Mouse (Mus musculus) forebrain, embryonic 13.5 days (tissue): ENCODE results near the gene Pced1a. TPM values are rescaled to one million over a fixed set of nuclear protein-coding genes. Genes with fewer than 3 reads are reported as not detected.
A peak's percentile ranks its signal among the peaks of the same experiment; 100 is the strongest.

Experiments used
- ATAC-seq: fragments of 200-750 bp; cut with Nextera tagmentation; 2 replicates; pipeline ENCODE4 v1.8.0; 2017
- H3K27ac ChIP-seq: fragments of 300-500 bp; sonication (generic); 2 replicates; pipeline ENCODE4 v1.5.1; 2015; ENCODE audit warnings: inconsistent platforms, mild to moderate bottlenecking, moderate library complexity
- H3K27me3 ChIP-seq: fragments of 300-500 bp; sonication (generic); 2 replicates; pipeline ENCODE4 v1.6.1; 2015; ENCODE audit warnings: mild to moderate bottlenecking, inconsistent platforms
- H3K36me3 ChIP-seq: fragments of 300-500 bp; sonication (generic); 2 replicates; pipeline ENCODE4 v1.6.1; 2015; ENCODE audit warnings: mild to moderate bottlenecking, inconsistent platforms; ENCODE audit not compliant: poor library complexity, severe bottlenecking
- H3K4me1 ChIP-seq: fragments of 300-500 bp; sonication (generic); 2 replicates; pipeline ENCODE4 v1.6.1; 2015; ENCODE audit warnings: inconsistent platforms
- H3K4me2 ChIP-seq: fragments of 300-500 bp; sonication (generic); 2 replicates; pipeline ENCODE4 v1.6.1; 2015; ENCODE audit warnings: inconsistent platforms, mild to moderate bottlenecking, moderate library complexity
- H3K4me3 ChIP-seq: fragments of 300-500 bp; sonication (generic); 2 replicates; pipeline ENCODE4 v1.5.1; 2015; ENCODE audit warnings: mild to moderate bottlenecking, inconsistent platforms
- H3K9ac ChIP-seq: fragments of 300-500 bp; sonication (generic); 2 replicates; pipeline ENCODE4 v1.6.1; 2015; ENCODE audit warnings: mild to moderate bottlenecking, inconsistent platforms
- H3K9me3 ChIP-seq: fragments of 300-500 bp; sonication (generic); replicated peaks from 2 replicates; pipeline ENCODE4 v1.6.1; 2016; ENCODE audit warnings: inconsistent platforms
- WGBS: fragments of 180-500 bp; shearing (Covaris S2); methylation state at CpG from one replicate; pipeline ENCODE4 v1.1.7; 2015; 5-methylcytosine and 5-hydroxymethylcytosine counted together
- polyA plus RNA-seq: library from polyadenylated mRNA; unstranded; fragments of >200 nt; fragmentation: Nextera tagmentation; extraction: Ambion mirVana; gene quantifications from 2 replicates; pipeline ENCODE4 v1.2.1, GENCODE M21; 2015

The Pced1a gene
- polyA plus RNA-seq, 1 experiment from 2014 or later, result 9.0 TPM

DNA sequence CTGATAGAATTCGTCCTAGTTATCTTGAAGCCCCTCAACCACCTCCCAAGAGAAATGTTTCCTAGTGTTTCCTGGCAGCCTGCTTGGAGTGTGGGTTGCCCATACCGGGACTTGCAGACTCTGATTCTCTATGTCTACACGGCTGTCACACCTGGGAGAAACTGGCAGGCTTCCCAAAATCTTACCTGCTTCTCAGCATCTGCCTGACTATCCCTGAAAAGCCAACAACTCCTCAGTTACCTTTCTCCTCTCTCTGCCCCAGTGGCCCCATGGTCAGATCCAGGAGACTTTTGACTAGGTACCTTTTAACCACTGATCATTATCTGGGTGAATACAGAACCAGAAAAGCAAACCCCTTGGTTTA is 27.2 kb upstream of the Pced1a start:
- 75% methylated on average over 3 of the region's 3 CpGs for WGBS
- H3K27me3 ChIP-seq, result peaks cover 10% of the 10 kb centered on the region

DNA sequence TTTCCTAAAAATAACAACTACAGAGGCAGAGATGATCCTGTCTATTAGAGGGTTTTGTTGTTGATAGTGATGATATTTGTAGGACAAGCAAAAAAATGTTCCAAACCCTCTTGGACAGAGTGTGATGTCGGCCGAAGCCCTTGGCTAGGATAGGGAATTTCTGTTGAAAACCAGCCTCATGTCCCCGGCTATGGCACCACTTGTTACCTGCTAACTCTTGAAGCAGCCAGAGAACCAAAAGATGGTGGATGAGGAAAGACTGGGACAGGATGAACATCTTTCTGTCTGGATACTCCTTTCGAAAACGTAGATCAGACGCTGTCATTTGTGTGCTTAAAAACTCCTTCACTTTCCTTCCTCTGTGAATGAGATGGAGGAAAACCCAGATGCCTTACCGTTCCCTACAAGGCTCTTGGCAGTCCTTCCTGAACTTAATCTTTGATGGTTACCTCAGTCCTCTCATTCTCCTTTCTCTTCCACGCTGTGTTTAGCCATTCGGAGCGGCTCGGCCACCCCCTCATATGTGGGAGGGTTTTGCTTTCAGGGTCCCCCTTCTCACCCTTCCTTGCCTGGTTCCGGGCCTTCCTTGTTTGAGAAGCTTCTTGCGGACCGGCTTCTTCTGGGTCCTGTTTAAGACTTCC is 26.7 kb upstream of the Pced1a start:
- Histone ChIP-seq H3K27ac (no peak overlapping the region), H3K4me1 (peaks cover 53% of the 10 kb centered on the region), H3K36me3 (no peaks in the 10 kb centered on the region), H3K4me2 (peak overlapping the region; percentile 75), H3K27me3 (peaks cover 10% of the 10 kb centered on the region), H3K4me3 (peak overlapping the region; percentile 67), H3K9me3 (no peaks in the 10 kb centered on the region), H3K9ac (peak overlapping the region; percentile 90)
- WGBS, result 62% methylated on average over 14 of the region's 14 CpGs
- ATAC-seq, result no peak

More for the DNA sequence above, 27.2 kb upstream of the Pced1a start:
- Histone ChIP-seq H3K36me3 (no peaks in the 10 kb centered on the region), H3K4me1 (peaks cover 55% of the 10 kb centered on the region), H3K4me3 (peak overlapping the region; percentile 67), H3K9ac (peak overlapping the region; percentile 90), H3K9me3 (no peaks in the 10 kb centered on the region), H3K4me2 (peak overlapping the region; percentile 75), H3K27ac (no peak overlapping the region)
- ATAC-seq, result no peak

DNA sequence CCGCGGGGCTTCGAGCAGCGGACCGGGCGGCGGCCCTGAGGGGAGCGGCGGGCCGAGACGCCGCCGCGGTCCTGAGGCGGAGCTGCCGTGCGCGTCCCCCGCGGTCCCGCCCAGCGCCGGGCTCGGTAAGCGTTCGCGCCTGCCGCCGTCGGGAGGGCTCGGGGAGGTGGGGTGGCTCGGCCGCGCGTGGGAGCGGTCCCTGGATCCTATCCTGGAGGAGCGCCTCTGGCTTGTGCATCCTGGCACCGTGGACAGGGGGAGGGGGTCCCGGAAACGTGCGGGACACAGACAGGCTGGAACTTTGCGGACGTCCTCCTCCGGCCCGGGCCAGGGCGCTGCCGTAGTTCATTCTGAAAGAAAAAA is 25.9 kb upstream of the Pced1a start:
- peak overlapping the region; percentile 75 for H3K4me2 ChIP-seq
- H3K4me3 ChIP-seq, result peak overlapping the region; percentile 67
- peaks cover 10% of the 10 kb centered on the region for H3K27me3 ChIP-seq
- H3K9me3 ChIP-seq, result no peaks in the 10 kb centered on the region
- under 1% methylated on average over 45 of the region's 47 CpGs for WGBS
- peak overlapping the region; percentile 90 for H3K9ac ChIP-seq
- H3K4me1 ChIP-seq, result peaks cover 47% of the 10 kb centered on the region
- peaks cover 7% of the 10 kb centered on the region; the same call in 1 of the 2 replicates for H3K36me3 ChIP-seq
- H3K27ac ChIP-seq, result peak overlapping the region; percentile 84
- ATAC-seq, result peak; percentile 88

DNA sequence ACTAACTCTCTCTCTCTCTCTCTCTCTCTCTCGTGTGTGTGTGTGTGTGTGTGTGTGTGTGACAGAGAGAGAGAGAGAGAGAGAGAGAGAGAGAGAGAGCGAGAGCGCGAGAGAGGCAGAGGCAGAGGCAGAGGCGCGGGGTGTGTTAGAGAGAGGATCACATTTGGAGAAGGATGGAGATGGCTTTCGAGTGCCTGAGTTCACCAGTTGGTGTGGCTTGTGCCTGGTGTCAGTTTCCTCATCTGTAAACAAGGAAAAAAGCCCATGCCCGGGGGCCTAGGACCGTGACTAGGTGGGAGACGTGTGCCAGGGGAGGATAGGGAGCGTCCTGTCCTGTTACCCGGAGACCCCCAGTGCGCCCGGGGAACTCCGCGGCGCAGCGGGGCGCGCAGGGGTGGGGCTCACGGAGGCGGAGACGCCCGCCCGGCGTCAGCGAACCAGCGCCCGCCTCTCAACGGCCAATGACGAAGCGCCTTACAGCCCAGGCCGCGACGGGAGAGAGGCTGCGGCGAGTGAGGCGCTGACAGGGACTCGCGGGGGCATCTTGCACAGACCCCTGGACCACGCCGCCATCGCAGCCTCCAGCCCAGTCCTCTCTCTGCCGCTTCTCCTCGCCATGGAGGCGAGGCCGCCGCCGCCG is 25.4 kb upstream of the Pced1a start, which contains the start of gene Ptpra:
TSS of gene Ptpra (plus strand) at position 485 of the 640 bp plus-strand sequence.
- Histone ChIP-seq H3K36me3 (peaks cover 10% of the 10 kb centered on the region; the same call in 1 of the 2 replicates), H3K27me3 (peaks cover 10% of the 10 kb centered on the region), H3K9me3 (no peaks in the 10 kb centered on the region), H3K4me1 (peaks cover 44% of the 10 kb centered on the region), H3K4me2 (peak within 1 kb of the TSS; percentile 75), H3K27ac (peak within 1 kb of the TSS; percentile 84), H3K9ac (peak within 1 kb of the TSS; percentile 90), H3K4me3 (peak within 1 kb of the TSS; percentile 67)
- under 1% methylated on average over 41 of the region's 50 CpGs for WGBS
- peak; percentile 98 for ATAC-seq

DNA sequence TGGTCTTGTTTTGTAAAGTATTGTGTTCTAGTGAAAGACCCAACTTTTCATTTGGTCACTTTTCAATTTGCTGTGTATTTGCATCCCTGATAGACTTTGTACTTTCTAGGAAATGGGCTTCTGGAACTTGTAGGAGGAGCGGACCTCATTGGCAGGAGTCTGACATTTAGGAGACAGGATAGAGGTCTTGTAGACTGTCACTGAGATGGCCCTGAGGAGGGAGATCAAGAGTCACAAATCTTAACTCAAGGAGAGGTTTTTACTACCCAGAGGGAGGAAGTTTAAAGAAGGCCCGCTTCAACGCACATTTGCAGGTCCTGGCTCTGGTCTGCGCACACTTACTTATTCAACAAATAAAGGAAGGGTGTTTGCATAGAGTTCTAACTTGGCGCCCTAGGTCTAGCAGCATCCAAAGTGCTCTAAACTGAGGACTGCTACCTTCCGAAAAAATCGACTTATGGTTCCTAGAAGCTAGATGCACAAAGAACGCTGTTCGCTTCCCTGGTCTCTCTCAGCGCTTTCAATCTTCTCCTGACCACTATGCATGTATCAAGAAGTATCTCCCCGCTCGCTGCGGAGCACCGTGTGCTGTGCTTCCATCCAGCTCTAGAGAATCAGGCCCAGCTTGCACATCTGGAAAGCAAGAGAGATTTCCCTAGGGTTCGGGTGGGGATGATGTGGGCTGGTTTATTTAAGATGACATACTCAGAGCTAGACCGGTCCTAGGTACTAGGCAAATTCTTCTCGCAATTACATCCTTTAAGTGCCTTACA is 24.7 kb upstream of the Pced1a start:
- Histone ChIP-seq H3K9me3 (no peaks in the 10 kb centered on the region), H3K9ac (peak overlapping the region; percentile 90), H3K27ac (no peak overlapping the region), H3K4me2 (peak overlapping the region; percentile 75), H3K4me1 (peaks cover 37% of the 10 kb centered on the region), H3K4me3 (peak overlapping the region; percentile 67), H3K27me3 (peaks cover 10% of the 10 kb centered on the region), H3K36me3 (peaks cover 17% of the 10 kb centered on the region)
- ATAC-seq, result peak; percentile 31; the same call in 1 of the 2 replicates
- 10% methylated on average over 17 of the region's 17 CpGs for WGBS

DNA sequence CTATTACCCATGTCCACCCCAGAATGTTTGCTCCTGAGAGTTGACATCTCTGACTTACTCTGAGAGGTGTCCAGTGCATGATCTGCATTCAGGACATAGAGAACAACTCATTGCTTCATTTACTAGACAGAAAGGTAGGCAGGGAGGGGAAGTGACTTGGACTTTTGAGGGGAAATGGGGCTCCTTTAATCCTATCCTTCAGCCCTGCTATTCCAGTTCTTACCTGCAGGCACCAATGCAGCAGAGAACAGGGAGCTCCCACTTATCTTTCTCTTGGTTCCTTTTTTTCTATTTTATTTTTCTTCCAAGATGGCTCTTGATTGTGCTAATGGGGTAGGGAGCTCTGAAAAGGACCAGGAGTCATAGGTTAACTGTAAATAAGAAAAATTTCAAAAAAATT is 23.9 kb upstream of the Pced1a start:
- no peak overlapping the region for H3K9ac ChIP-seq
- peaks cover 25% of the 10 kb centered on the region for H3K36me3 ChIP-seq
- H3K4me2 ChIP-seq, result no peak overlapping the region
- H3K27me3 ChIP-seq, result peaks cover 10% of the 10 kb centered on the region
- ATAC-seq, result no peak
- no peak overlapping the region for H3K27ac ChIP-seq
- H3K4me1 ChIP-seq, result peaks cover 34% of the 10 kb centered on the region
- no peaks in the 10 kb centered on the region for H3K9me3 ChIP-seq
- H3K4me3 ChIP-seq, result no peak overlapping the region

DNA sequence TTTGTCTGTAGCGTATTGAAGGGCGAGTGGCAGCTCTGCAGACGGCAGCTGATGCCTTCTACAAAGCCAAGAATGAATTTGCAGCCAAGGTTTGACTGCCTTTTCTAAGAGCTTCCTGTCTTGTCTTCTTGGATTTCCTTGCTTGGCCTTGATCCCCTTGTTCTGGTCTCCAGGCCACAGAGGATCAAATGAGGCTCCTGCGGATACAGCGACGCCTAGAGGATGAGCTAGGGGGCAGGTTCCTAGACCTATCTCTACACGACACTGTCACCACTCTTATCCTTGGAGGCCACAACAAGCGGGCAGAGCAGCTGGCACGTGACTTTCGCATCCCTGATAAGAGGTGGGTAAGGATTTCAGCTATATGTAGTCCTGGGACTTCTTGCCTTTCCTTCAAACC is 17.7 kb upstream of the Pced1a start:
- no peak for ATAC-seq
- Histone ChIP-seq H3K27me3 (no peaks in the 10 kb centered on the region), H3K4me2 (no peak overlapping the region), H3K27ac (no peak overlapping the region), H3K9me3 (no peaks in the 10 kb centered on the region), H3K36me3 (peaks cover 83% of the 10 kb centered on the region), H3K4me1 (no peaks in the 10 kb centered on the region), H3K4me3 (no peak overlapping the region), H3K9ac (no peak overlapping the region)
- WGBS, result 87% methylated on average over 10 of the region's 10 CpGs

DNA sequence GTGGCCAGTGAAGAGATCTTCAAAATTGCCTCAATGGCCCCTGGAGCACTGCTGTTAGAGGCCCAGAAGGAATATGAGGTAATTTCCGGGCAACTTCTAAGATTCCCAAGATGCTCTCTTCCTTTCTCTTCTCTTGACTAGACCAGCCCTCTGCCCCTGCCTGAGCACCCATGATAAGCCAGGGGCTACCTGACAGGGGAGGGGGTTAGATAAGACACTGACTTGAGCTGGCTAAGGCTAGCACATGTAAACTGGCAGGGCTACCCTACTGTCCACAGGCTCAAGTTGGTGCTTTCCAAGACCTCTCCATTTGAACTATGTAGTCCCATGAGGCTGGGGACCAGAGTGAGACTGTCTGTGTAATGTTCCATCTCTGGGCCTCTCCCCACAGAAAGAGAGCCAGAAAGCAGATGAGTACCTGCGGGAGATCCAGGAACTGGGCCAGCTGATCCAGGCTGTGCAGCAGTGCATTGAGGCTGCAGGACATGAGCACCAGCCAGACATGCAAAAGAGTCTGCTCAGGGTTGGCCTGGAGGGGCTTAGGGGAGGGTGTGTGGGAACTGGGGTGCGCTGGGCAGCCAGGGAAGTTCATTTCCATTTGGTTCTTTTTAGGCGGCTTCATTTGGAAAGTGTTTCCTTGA is 15.5 kb upstream of the Pced1a start:
- Histone ChIP-seq H3K36me3 (peaks cover 74% of the 10 kb centered on the region), H3K9me3 (no peaks in the 10 kb centered on the region), H3K27ac (no peak overlapping the region), H3K4me1 (no peaks in the 10 kb centered on the region), H3K9ac (no peak overlapping the region), H3K4me2 (no peak overlapping the region), H3K4me3 (no peak overlapping the region), H3K27me3 (no peaks in the 10 kb centered on the region)
- 89% methylated on average over 4 of the region's 4 CpGs for WGBS
- ATAC-seq, result no peak

DNA sequence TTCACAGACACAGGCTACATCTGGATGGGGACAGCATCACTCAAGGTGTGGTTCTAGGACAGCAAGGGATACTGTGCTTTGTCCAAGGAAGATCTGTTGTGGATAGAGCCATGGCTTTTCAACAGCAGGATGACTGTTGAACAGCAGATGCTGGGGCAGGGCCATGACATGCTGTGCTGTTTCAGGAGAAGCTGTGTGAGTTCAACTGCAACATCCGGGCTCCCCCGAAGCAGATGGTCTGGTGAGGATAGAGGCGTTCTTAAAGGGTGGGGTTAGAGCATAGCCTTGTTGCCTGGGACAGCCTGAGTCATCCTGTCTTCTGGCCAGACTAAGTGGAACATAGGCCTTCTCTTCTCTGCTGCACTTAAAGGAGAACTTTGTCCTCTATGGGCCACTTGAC is 14.4 kb upstream of the Pced1a start:
- Histone ChIP-seq H3K27me3 (no peaks in the 10 kb centered on the region), H3K36me3 (peaks cover 63% of the 10 kb centered on the region), H3K27ac (no peak overlapping the region), H3K9ac (no peak overlapping the region), H3K4me2 (no peak overlapping the region), H3K9me3 (no peaks in the 10 kb centered on the region), H3K4me3 (no peak overlapping the region), H3K4me1 (no peaks in the 10 kb centered on the region)
- no peak for ATAC-seq
- WGBS, result 94% methylated on average over 3 of the region's 3 CpGs

DNA sequence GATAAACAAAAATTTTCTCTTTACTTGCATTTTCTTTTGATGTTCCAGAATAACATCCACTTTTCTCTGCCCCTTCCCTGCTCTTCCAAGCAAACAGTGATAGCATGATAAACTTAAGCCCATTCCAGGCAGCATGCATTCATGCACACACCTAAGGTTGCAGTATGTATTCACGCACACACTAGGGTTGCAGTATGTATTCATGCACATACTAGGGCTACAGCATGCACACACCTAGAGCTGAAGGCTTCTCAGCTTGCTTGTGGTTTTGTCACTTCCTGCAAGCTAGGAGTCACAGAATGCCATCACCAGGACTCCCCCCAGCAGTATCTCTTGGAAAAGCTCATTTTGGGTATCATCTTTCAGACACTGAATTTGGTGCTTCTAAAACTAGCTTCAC is 12.3 kb upstream of the Pced1a start:
- 93% methylated on average over 1 of the region's 1 CpGs for WGBS
- no peak overlapping the region for H3K27ac ChIP-seq
- no peak overlapping the region for H3K4me3 ChIP-seq
- H3K27me3 ChIP-seq, result no peaks in the 10 kb centered on the region
- H3K4me2 ChIP-seq, result no peak overlapping the region
- no peaks in the 10 kb centered on the region for H3K4me1 ChIP-seq
- H3K9me3 ChIP-seq, result no peaks in the 10 kb centered on the region
- H3K36me3 ChIP-seq, result peaks cover 42% of the 10 kb centered on the region
- ATAC-seq, result no peak
- no peak overlapping the region for H3K9ac ChIP-seq

DNA sequence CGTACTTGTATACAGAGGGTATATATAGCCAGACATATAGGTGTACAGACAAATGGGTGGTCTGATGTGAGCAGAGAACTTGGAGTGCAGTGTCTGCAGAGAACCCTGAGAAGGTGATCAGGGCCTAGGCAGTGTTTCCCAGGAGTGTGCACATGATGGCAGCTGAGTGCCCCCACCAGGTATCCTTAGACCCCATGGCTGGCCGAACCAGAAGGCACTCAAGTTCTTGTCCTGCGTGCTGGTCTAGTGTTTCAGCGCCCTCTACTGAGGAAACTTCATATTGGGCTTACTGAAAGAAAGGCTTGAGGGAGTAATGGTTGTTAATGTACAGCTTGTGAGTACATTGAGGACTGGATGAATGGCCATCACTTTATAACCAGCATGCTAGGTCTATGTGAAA is 8.7 kb upstream of the Pced1a start:
- peaks cover 5% of the 10 kb centered on the region; the same call in 1 of the 2 replicates for H3K4me1 ChIP-seq
- no peak for ATAC-seq
- peaks cover 16% of the 10 kb centered on the region for H3K36me3 ChIP-seq
- no peaks in the 10 kb centered on the region for H3K9me3 ChIP-seq
- H3K4me3 ChIP-seq, result no peak overlapping the region
- no peaks in the 10 kb centered on the region for H3K27me3 ChIP-seq
- H3K4me2 ChIP-seq, result no peak overlapping the region
- WGBS, result 20% methylated on average over 4 of the region's 4 CpGs
- no peak overlapping the region for H3K27ac ChIP-seq
- H3K9ac ChIP-seq, result 0 out of 2 replicates have a peak overlapping the region, but pooled peaks have one; percentile 0

DNA sequence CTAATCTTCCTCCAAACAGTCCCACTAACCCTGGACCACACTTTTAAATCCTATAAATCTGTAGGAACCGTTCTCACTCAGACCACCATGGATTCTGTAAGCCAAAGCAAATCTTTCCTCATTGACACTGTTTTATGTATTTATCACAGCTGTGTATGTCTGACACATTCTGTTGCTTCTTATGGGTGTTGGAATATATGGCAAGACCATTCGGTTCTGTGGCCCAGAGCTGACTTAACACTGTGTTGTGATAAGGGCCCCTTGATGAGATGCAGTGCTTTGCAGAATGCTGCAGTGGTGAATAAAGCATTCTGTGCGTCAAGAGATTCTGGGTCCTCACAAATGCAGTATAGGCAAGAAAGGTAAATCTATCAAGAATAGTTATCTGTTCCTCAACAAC is 7.7 kb upstream of the Pced1a start:
- no peak; the same call in 1 of the 2 replicates for ATAC-seq
- Histone ChIP-seq H3K27ac (no peak overlapping the region), H3K4me3 (no peak overlapping the region), H3K9ac (no peak overlapping the region), H3K36me3 (peaks cover 10% of the 10 kb centered on the region; the same call in 1 of the 2 replicates), H3K27me3 (no peaks in the 10 kb centered on the region), H3K4me2 (no peak overlapping the region), H3K9me3 (no peaks in the 10 kb centered on the region), H3K4me1 (peaks cover 5% of the 10 kb centered on the region; the same call in 1 of the 2 replicates)
- 85% methylated on average over 3 of the region's 3 CpGs for WGBS
